Mouse (Mus musculus) cerebellum, adult 9-10 months (tissue): ENCODE measurements around the gene Zfp820.
"Not testable (repeated sequence)": the region's sequence is repeated elsewhere in the genome, so short reads cannot be mapped to it uniquely, and the experiment has no call there.

Experiments used
- DNase-seq: peaks from one replicate; pipeline ENCODE4 v3.0.0; 2022

Zfp820 gene

GRCm38 (mm10) chr17:21845545-21846321 lies at the start of gene Zfp820:
Zfp820 (minus strand) TSS chr17:21845772.
- no peak for DNase-seq

DNA sequence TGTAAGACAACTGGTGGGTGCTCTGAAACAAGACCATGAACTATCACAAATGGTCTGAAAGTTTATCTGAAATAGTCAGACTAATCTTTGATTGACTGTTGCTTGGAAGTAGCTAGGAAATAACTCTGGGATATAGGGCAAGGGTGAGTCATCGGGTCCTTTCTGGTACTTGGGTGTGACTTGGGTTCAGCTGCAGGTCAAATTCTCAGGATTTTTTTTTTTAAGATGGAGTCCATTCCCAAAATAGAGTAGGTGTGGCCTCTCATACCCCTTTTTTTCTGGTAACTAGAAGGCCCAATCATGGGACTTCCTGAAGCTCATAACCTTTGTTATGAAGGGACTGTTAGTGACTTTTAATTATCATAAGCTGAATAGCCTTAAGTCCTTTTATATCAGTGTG lies 25.7 kb upstream of the Zfp820 start:
- no peak for DNase-seq

GRCm38 (mm10) chr17:21846322-21846582 lies 680 bp upstream of the Zfp820 start:
- not testable (repeated sequence) for DNase-seq

DNA sequence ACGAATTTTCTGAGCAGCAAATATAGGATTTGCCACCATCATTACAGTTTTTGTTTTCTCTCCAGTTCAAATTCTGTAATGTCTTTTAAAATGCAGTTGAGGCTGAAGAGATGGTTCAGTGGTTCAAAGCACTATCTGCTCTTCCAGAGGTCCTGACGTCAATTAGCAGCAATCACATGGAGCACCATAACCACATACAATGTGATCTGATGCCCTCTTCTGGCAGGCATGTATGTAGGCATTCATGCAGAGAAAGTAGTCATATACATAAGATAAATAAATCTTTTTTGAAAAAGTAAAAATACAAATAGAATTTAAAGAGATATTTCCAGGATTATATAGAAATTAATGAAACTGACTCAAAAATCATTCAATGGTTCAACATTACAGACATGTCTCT lies 7.1 kb downstream of the Zfp820 start:
- DNase-seq: no peak

GRCm38 (mm10) chr17:21801373-21801772 lies 44.2 kb downstream of the Zfp820 start:
- not testable (repeated sequence) for DNase-seq

DNA sequence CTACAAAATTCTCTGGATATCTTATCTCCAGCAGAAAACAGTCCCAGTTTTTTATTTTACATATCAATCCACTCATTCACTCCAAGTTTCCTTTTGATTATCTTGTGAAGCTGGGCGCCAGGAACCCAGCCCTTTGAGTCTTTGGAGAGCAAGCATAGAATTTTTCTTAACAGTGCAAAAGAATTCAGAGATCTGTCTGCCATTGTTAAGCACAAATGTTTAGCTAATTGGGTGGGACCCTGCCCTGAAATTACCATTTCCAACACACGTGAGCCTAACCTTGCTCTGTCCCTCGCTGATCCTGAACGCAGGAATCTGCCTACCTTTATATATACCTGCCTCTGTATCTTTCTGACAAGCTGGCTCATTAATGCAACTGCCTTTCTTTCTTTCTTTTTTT lies 53.3 kb downstream of the Zfp820 start:
- DNase-seq: no peak

DNA sequence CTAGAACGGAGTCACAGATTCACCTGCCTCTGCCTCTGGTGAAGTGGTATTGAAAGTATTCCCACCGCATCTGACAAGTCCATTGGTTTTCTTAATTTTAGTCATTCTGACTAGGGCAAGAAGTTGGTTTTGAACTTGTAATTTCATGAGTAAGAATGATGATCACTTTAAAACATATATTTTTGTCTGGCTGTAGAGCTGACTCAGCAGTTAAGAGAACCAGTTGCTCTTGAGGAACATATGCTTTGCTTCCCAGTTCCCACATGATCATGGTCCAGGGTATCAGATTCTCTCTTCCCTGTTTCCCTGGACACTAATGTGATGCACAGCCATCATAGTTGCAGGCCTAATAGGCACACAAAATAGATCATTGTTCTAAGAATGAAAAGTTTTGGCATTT lies 75.2 kb downstream of the Zfp820 start:
- DNase-seq: no peak
